Mouse (Mus musculus) embryonic facial prominence, embryonic 10.5 days (tissue): ENCODE data around the gene Upk3b. TPM values are rescaled to one million over a fixed set of nuclear protein-coding genes. Genes with fewer than 3 reads are reported as not detected.
A peak's percentile ranks its signal among the peaks of the same experiment; 100 is the strongest.

Experiments
- DNase-seq: peaks from one replicate; pipeline ENCODE4 v3.0.0-alpha.2; 2017; ENCODE audit warnings: low spot score
- H3K27ac ChIP-seq: fragments of 300-500 bp; sonication (generic); replicated peaks from 2 replicates; pipeline ENCODE4 v1.5.1; 2016; ENCODE audit warnings: mild to moderate bottlenecking
- H3K27me3 ChIP-seq: fragments of 300-500 bp; sonication (generic); replicated peaks from 2 replicates; pipeline ENCODE4 v1.6.1; 2016; ENCODE audit warnings: low read depth, mild to moderate bottlenecking; ENCODE audit not compliant: poor library complexity, severe bottlenecking
- H3K36me3 ChIP-seq: fragments of 300-500 bp; sonication (generic); replicated peaks from 2 replicates; pipeline ENCODE4 v1.6.1; 2016; ENCODE audit warnings: mild to moderate bottlenecking, moderate library complexity
- H3K4me1 ChIP-seq: fragments of 300-500 bp; sonication (generic); 2 replicates; pipeline ENCODE4 v1.6.1; 2016
- H3K4me3 ChIP-seq: fragments of 300-500 bp; sonication (generic); 2 replicates; pipeline ENCODE4 v1.5.1; 2016; ENCODE audit warnings: mild to moderate bottlenecking, moderate library complexity
- H3K9me3 ChIP-seq: fragments of 300-500 bp; sonication (generic); 2 replicates; pipeline ENCODE4 v1.6.1; 2016; ENCODE audit warnings: mild to moderate bottlenecking
- WGBS: fragments of 180-500 bp; shearing (Covaris S2); methylation state at CpG from one replicate; pipeline ENCODE4 v1.1.7; 2016; 5-methylcytosine and 5-hydroxymethylcytosine counted together
- polyA plus RNA-seq: library from polyadenylated mRNA; unstranded; fragments of >200 nt; fragmentation: Nextera tagmentation; extraction: Ambion mirVana; gene quantifications from 2 replicates; pipeline ENCODE4 v1.2.1, GENCODE M21; 2016

The Upk3b gene
- polyA plus RNA-seq, 1 experiment from 2014 or later, result 0.32 TPM

GRCm38 (mm10) chr5:136084144-136084881 lies 46.0 kb downstream of the Upk3b start:
- no peak for DNase-seq
- H3K4me3 ChIP-seq, result peak overlapping the region; percentile 67
- no peak overlapping the region; the same call in 1 of the 2 replicates for H3K27ac ChIP-seq
- no peaks in the 10 kb centered on the region for H3K9me3 ChIP-seq
- H3K4me1 ChIP-seq, result peaks cover 38% of the 10 kb centered on the region
- no peaks in the 10 kb centered on the region for H3K36me3 ChIP-seq
- 2% methylated on average over 23 of the region's 23 CpGs for WGBS
- peaks cover 45% of the 10 kb centered on the region for H3K27me3 ChIP-seq

- H3K4me3 ChIP-seq, result peak overlapping the region; percentile 67
- H3K27me3 ChIP-seq, result peaks cover 45% of the 10 kb centered on the region
- H3K4me1 ChIP-seq, result peaks cover 40% of the 10 kb centered on the region
- WGBS, result 5% methylated on average over 21 of the region's 21 CpGs
- no peaks in the 10 kb centered on the region for H3K9me3 ChIP-seq
- peak; percentile 66 for DNase-seq
- H3K27ac ChIP-seq, result no peak overlapping the region
- no peaks in the 10 kb centered on the region for H3K36me3 ChIP-seq
Observed at GRCm38 (mm10) chr5:136084891-136085651, 46.8 kb downstream of the Upk3b start.

GRCm38 (mm10) chr5:136086290-136086689 lies 48.0 kb downstream of the Upk3b start:
- WGBS, result 89% methylated on average over 8 of the region's 8 CpGs
- H3K4me1 ChIP-seq, result peaks cover 40% of the 10 kb centered on the region
- no peak overlapping the region for H3K27ac ChIP-seq
- no peak for DNase-seq
- no peak overlapping the region for H3K4me3 ChIP-seq
- no peaks in the 10 kb centered on the region for H3K36me3 ChIP-seq
- no peaks in the 10 kb centered on the region for H3K9me3 ChIP-seq
- H3K27me3 ChIP-seq, result peaks cover 51% of the 10 kb centered on the region

DNA sequence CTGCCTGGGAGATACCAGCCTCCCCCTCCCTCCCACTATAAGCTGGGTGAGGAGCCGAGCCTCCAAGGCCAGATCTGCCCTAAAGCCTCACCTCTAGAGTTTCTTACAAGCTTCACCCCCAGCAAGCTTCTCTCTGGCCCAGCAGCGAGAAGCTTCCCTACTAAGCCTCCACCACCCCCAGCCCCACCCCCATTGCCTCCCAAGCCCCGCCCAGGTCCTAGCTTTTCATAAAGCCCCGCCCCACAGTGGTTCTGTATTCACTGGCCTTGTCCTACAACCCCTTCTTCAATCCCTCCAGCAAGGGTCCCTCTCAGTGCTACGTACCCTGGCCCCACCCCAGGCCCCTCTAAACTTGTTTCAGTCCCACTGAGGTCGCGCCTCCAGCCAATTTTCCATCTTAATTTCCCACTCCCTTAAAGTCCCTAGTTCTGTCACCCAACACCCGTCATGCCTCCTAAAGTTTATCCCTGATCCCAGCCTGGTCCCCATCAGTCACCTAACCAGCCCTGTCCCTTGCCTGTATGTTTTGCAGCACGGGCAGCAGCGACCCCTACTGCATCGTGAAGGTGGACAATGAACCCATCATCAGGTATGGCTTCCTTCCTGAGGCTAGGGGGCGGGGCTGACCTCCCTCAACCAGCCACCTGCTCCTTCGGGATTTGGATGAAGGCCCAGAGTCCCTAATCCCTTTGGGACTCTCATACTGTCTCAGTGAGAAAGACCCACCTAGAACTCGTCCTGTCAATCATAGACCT lies 50.7 kb downstream of the Upk3b start:
- no peaks in the 10 kb centered on the region for H3K9me3 ChIP-seq
- DNase-seq, result no peak
- H3K4me3 ChIP-seq, result no peak overlapping the region
- H3K27me3 ChIP-seq, result peaks cover 50% of the 10 kb centered on the region
- H3K36me3 ChIP-seq, result no peaks in the 10 kb centered on the region
- H3K4me1 ChIP-seq, result peaks cover 31% of the 10 kb centered on the region
- 12% methylated on average over 14 of the region's 14 CpGs for WGBS
- no peak overlapping the region for H3K27ac ChIP-seq

- Histone ChIP-seq H3K4me3 (no peak overlapping the region), H3K36me3 (no peaks in the 10 kb centered on the region), H3K27ac (no peak overlapping the region), H3K27me3 (peaks cover 20% of the 10 kb centered on the region), H3K4me1 (peaks cover 17% of the 10 kb centered on the region), H3K9me3 (no peaks in the 10 kb centered on the region)
- no peak for DNase-seq
- WGBS, result 67% methylated on average over 5 of the region's 5 CpGs
Observed at GRCm38 (mm10) chr5:136091927-136092326, 53.6 kb downstream of the Upk3b start.

GRCm38 (mm10) chr5:136094249-136095010 lies 56.1 kb downstream of the Upk3b start:
- Histone ChIP-seq H3K4me3 (no peak overlapping the region), H3K27ac (no peak overlapping the region), H3K27me3 (peaks cover 7% of the 10 kb centered on the region; the same call in 1 of the 2 replicates), H3K9me3 (no peaks in the 10 kb centered on the region), H3K4me1 (peaks cover 6% of the 10 kb centered on the region), H3K36me3 (no peaks in the 10 kb centered on the region)
- no peak for DNase-seq
- WGBS, result 61% methylated on average over 8 of the region's 8 CpGs

GRCm38 (mm10) chr5:136095089-136095488 lies 56.8 kb downstream of the Upk3b start:
- Histone ChIP-seq H3K4me3 (no peak overlapping the region), H3K9me3 (no peaks in the 10 kb centered on the region), H3K36me3 (no peaks in the 10 kb centered on the region), H3K4me1 (peaks cover 5% of the 10 kb centered on the region), H3K27me3 (peaks cover 9% of the 10 kb centered on the region; the same call in 1 of the 2 replicates), H3K27ac (no peak overlapping the region)
- DNase-seq, result no peak
- WGBS, result 73% methylated on average over 7 of the region's 7 CpGs

Other genes starting within 250 kb of the Upk3b start
- gene Srrm3, start 231.6 kb upstream of the Upk3b start, polyA plus RNA-seq, result 4.9 and 5.3 TPM in 2 replicates
- 24.0 and 24.4 TPM in 2 replicates for gene Hspb1, start 150.6 kb upstream of the Upk3b start, polyA plus RNA-seq
- 244 and 257 TPM in 2 replicates for gene Ywhag, start 103.9 kb upstream of the Upk3b start, polyA plus RNA-seq
- 3.1 and 4.0 TPM in 2 replicates for gene Ssc4d, start 64.0 kb upstream of the Upk3b start, polyA plus RNA-seq
- not detected in 2 replicates for gene Zp3, start 58.4 kb upstream of the Upk3b start, polyA plus RNA-seq
- 38.5 and 39.2 TPM in 2 replicates for gene Dtx2, start 43.7 kb upstream of the Upk3b start, polyA plus RNA-seq
- gene Upk3bl, start 16.0 kb downstream of the Upk3b start, polyA plus RNA-seq, result 6.0 and 6.7 TPM in 2 replicates
- gene Rasa4, start 45.4 kb downstream of the Upk3b start, polyA plus RNA-seq, result 2.4 and 4.7 TPM in 2 replicates
- gene Polr2j, start 78.1 kb downstream of the Upk3b start, polyA plus RNA-seq, result 300 and 301 TPM in 2 replicates
- 59.7 and 62.4 TPM in 2 replicates for gene Lrwd1, start 97.6 kb downstream of the Upk3b start, polyA plus RNA-seq
- gene Alkbh4, start 97.7 kb downstream of the Upk3b start, polyA plus RNA-seq, result 26.3 and 29.1 TPM in 2 replicates
- gene Orai2, start 132.2 kb downstream of the Upk3b start, polyA plus RNA-seq, result 7.4 and 8.2 TPM in 2 replicates
- 68.6 and 76.8 TPM in 2 replicates for gene Prkrip1, start 160.5 kb downstream of the Upk3b start, polyA plus RNA-seq
- gene Sh2b2, start 208.1 kb downstream of the Upk3b start, polyA plus RNA-seq, result 14.1 and 17.0 TPM in 2 replicates